Mouse (Mus musculus) WW6 (cell line): ENCODE data around the gene Olfr178.

ENCODE experiments used
- DNase-seq: peaks from one replicate; pipeline ENCODE4 v3.0.0-alpha.2; 2013; ENCODE audit warnings: low read depth, low spot score

The Olfr178 gene

GRCm38 (mm10) chr16:58891963-58892362 is at the start of gene Olfr178:
TSS of gene Olfr178 (minus strand) at chr16:58892063.
- no peak for DNase-seq

- no peak for DNase-seq
Observed at GRCm38 (mm10) chr16:58929292-58929691, 37.4 kb upstream of the Olfr178 start, which contains the start of gene Olfr180. TSS of gene Olfr180 (minus strand) at chr16:58929392.

GRCm38 (mm10) chr16:58928655-58929054 is 36.8 kb upstream of the Olfr178 start, which contains the start of gene Olfr181:
TSS of gene Olfr181 (minus strand) at chr16:58928755.
- no peak for DNase-seq

GRCm38 (mm10) chr16:58884416-58884815 is 7.4 kb downstream of the Olfr178 start:
- no peak for DNase-seq

- DNase-seq: no peak
Observed at GRCm38 (mm10) chr16:58874668-58875067, 17.2 kb downstream of the Olfr178 start, which contains the start of gene Olfr177. TSS of gene Olfr177 (minus strand) at chr16:58874768.

- no peak for DNase-seq
Observed at GRCm38 (mm10) chr16:58861479-58861878, 30.4 kb downstream of the Olfr178 start.

GRCm38 (mm10) chr16:58860032-58860737 is 31.7 kb downstream of the Olfr178 start:
- DNase-seq: no peak
